ENCODE assay signal across 36 mouse cellular contexts in the genomic region with DNA sequence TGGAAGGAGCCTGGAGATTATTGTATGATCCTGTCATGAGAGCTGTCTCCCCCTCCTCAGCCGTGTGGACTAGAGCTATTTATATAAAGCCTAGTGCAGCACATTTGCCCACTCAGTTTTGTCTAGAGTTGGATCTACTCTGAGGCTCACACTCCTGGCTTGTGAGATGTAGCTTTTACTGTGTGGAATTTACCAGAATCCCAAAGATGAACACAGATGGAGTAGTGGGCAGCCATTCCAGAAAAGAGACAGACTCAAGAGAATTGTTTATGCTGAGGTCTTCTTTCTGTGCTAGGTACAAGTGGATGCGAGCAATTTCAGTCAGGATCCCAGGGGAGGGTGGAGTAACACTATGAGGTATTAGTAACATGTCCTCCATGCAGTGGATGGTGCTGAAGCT. TPM values are rescaled to one million over a fixed set of nuclear protein-coding genes. Genes with fewer than 3 reads are reported as not detected.
DNase-seq lines count a peak whose midpoint lies in the region; TF ChIP-seq lines count a peak whose summit lies in the region.
"Had no signal": no experiment of that assay in that cellular context is flagged by ENCODE, and none has a peak within 500 bp of the region (broad histone marks: within the 10 kb centered on the region; RNA-seq: fewer than 3 reads in every experiment).

No protein-coding gene starts in this region.

- no peak overlapping the region for H3K4me3 ChIP-seq in left cerebral cortex, adult 2 months
- H3K4me3 ChIP-seq: embryonic facial prominence, embryonic 12.5 days; gastrocnemius, adult 2 months; heart, embryonic 10.5 days; heart, embryonic 15.5 days; hindbrain, embryonic 12.5 days; intestine, embryonic 15.5 days; layer of hippocampus, adult 2 months; limb, embryonic 10.5 days; limb, embryonic 15.5 days; liver, embryonic 13.5 days; megakaryocyte, embryonic 14.5 days; midbrain, embryonic 12.5 days; myocyte; neural tube, embryonic 12.5 days had no signal

- DNase-seq in left cerebral cortex, adult 11 months (ENCODE audit: low spot score) = peak; percentile 14
- DNase-seq in left cerebral cortex, postnatal 4 days = no peak
- DNase-seq in brain, adult 2 months (ENCODE audit: low read depth, low spot score) = peak; percentile 74
- DNase-seq in left cerebral cortex, adult 2 months (ENCODE audit: extremely low spot score in 1 of 2, low spot score in 2 of 2) = no peak
- DNase-seq in telencephalon, adult 2 months (ENCODE audit: low read depth, low spot score) = peak; percentile 68
- no peak for DNase-seq in testis, postnatal 10 days (ENCODE audit: low spot score)
- DNase-seq: adrenal gland, adult 8-10 months; B cell, adult 2 months; cerebellum, adult 11 months; cerebellum, adult 9-10 months; cerebellum, postnatal 36 days; gastrocnemius, adult 2 months; heart, postnatal 36 days; kidney, adult 2 months; kidney, postnatal 36 days; liver, embryonic 13.5 days; lung, adult 18-20 months; lung, postnatal 4 days; thymus, postnatal 4 days had no signal

- TF ChIP-seq CTCF in left cerebral cortex, adult 2 months (IDR thresholded peaks at IDR 0.05) = no peak

- intact Hi-C loops in left cerebral cortex, postnatal 4 days (cut with DNase I) = no loop called here
- intact Hi-C loops in left cerebral cortex, adult 2 months (cut with DNase I) = no loop called here

- H3K27ac ChIP-seq in left cerebral cortex, adult 2 months = peak overlapping the region; percentile 50; the same call in 1 of the 2 replicates
- H3K27ac ChIP-seq: embryonic facial prominence, embryonic 12.5 days; gastrocnemius, adult 2 months; heart, embryonic 10.5 days; heart, embryonic 15.5 days; hindbrain, embryonic 12.5 days; hindbrain, postnatal 0 days; intestine, embryonic 15.5 days; layer of hippocampus, adult 2 months; limb, embryonic 10.5 days; limb, embryonic 15.5 days; liver, embryonic 13.5 days; midbrain, embryonic 12.5 days; neural tube, embryonic 12.5 days; stomach, postnatal 0 days had no signal

RNA-seq across cellular contexts. Expression of gene Olfr1392, which starts 2.2 kb away (rescaled TPM):
- total RNA-seq in left cerebral cortex, postnatal 4 days (2021) = under 1 TPM in 1 of 2 experiments, not detected in 1; 0.34 TPM
- not detected for total RNA-seq in left cerebral cortex, adult 2 months (2021)
- total RNA-seq: adrenal gland, adult 8-10 months; gastrocnemius, adult 2 months; granulocyte monocyte progenitor cell, adult 5-6 weeks; heart, postnatal 36 days; hindbrain, postnatal 0 days; layer of hippocampus, adult 2 months; layer of hippocampus, postnatal 14 days had no signal

RNA-seq across cellular contexts. Expression of gene Olfr1393, which starts 9.1 kb away (rescaled TPM):
- total RNA-seq in left cerebral cortex, postnatal 4 days (2021) = under 1 TPM in 1 of 2 experiments, not detected in 1; 0.48 TPM
- under 1 TPM; 0.11 to 0.33 TPM for total RNA-seq in left cerebral cortex, adult 2 months (2021)
- total RNA-seq: adrenal gland, adult 8-10 months; gastrocnemius, adult 2 months; granulocyte monocyte progenitor cell, adult 5-6 weeks; hindbrain, postnatal 0 days; layer of hippocampus, adult 2 months had no signal

RNA-seq across cellular contexts. Expression of gene Olfr10, which starts 17.3 kb away (rescaled TPM):
- not detected for total RNA-seq in left cerebral cortex, postnatal 4 days (2021)
- total RNA-seq in left cerebral cortex, adult 2 months (2021) = not detected
- total RNA-seq: adrenal gland, adult 8-10 months; gastrocnemius, adult 2 months; granulocyte monocyte progenitor cell, adult 5-6 weeks; heart, postnatal 36 days; hindbrain, postnatal 0 days; layer of hippocampus, adult 2 months; layer of hippocampus, postnatal 14 days; midbrain, postnatal 0 days had no signal

RNA-seq across cellular contexts. Expression of gene Olfr1391, which starts 35.3 kb away (rescaled TPM):
- total RNA-seq in left cerebral cortex, postnatal 4 days (2021) = not detected
- total RNA-seq in left cerebral cortex, adult 2 months (2021) = not detected
- total RNA-seq: adrenal gland, adult 8-10 months; gastrocnemius, adult 2 months; granulocyte monocyte progenitor cell, adult 5-6 weeks; heart, postnatal 36 days; hindbrain, postnatal 0 days; layer of hippocampus, adult 2 months; layer of hippocampus, postnatal 14 days; midbrain, postnatal 0 days had no signal

RNA-seq across cellular contexts. Expression of gene Mgat1, which starts 43.3 kb away (rescaled TPM):
- 10 to 100 TPM; 54.4 to 58.7 TPM for total RNA-seq in left cerebral cortex, postnatal 4 days (2021)
- total RNA-seq in left cerebral cortex, adult 2 months (2021) = 10 to 100 TPM; 64.4 to 77.0 TPM

Comparison
In these comparisons a context has a peak if more than half of its experiments do, and no peak if none do; other contexts are left out.
1. DNase-seq: peak in left cerebral cortex, adult 11 months (single experiment), brain, adult 2 months (single experiment) and telencephalon, adult 2 months (single experiment); none in left cerebral cortex, postnatal 4 days (single experiment), left cerebral cortex, adult 2 months (0 of 2) and testis, postnatal 10 days (single experiment).